Mouse (Mus musculus) bone marrow macrophage, adult 2 months (primary cell): ENCODE measurements around the gene Actb. TPM values are rescaled to one million over a fixed set of nuclear protein-coding genes. Genes with fewer than 3 reads are reported as not detected.

Experiments
- H3K27ac ChIP-seq: 2 replicates; pipeline ENCODE4 v1.5.1; 2012; ENCODE audit warnings: low read depth, low read length; ENCODE audit not compliant: insufficient read depth
- H3K4me1 ChIP-seq: 2 replicates; pipeline ENCODE4 v1.6.1; 2012; ENCODE audit warnings: low read length; ENCODE audit not compliant: control insufficient read depth, insufficient read depth
- H3K4me3 ChIP-seq: 2 replicates; pipeline ENCODE4 v1.5.1; 2012; ENCODE audit warnings: mild to moderate bottlenecking, low read length, moderate library complexity; ENCODE audit not compliant: insufficient read depth
- CTCF ChIP-seq: IDR thresholded peaks from 2 replicates; pipeline ENCODE4 v1.5.1; 2012; ENCODE audit warnings: low read depth, mild to moderate bottlenecking, low read length, moderate library complexity
- POLR2A ChIP-seq: IDR thresholded peaks from 2 replicates; pipeline ENCODE4 v1.6.1; 2012; ENCODE audit warnings: mild to moderate bottlenecking, low read depth, low read length, borderline replicate concordance
- polyA plus RNA-seq: library from polyadenylated mRNA; stranded (reverse); fragments of >200 nt; gene quantifications from 2 replicates; pipeline ENCODE4 v1.2.4, GENCODE M21; 2012; ENCODE audit not compliant: missing spikeins, insufficient read depth, insufficient read length

Actb gene
- polyA plus RNA-seq, 1 experiment: 8,885 TPM

DNA sequence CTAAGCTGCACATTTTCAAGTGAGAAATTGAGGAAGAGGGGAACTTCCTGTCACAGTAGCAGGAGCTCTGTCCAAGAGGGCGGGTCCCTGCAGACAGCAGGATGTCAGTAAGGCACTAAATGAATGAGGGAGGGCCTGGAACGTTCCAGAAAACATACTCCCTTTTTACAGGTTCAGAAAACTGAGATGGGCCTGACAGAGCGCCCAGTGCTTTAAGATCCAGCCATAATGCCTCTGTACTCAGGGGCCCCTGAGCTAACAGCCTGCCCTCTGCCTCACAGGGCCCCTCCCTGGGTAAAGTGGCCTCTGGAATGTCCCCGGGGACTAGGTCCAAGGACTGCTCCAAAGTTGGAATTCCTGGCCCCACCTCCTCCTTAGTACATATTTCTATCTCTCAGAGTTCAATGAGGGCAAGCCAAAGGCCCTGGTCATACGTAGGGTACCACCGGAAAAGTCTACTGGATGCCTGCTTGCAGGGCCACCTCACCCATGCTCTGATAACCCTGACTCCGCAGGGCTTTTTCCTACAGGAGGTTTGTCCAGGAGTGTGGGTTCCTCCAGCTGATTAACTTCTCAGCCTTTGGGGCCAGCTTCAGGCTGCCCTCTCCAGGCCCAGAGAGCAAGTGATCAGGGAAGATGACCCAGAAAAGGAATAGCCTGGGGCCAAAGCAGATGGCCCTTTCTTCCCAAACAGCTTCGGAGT lies 3.2 kb upstream of the Actb start:
- peak overlapping the region; percentile 42 for H3K4me3 ChIP-seq
- TF ChIP-seq CTCF: no peak
- peak overlapping the region; percentile 100 for H3K27ac ChIP-seq
- peaks cover 48% of the 10 kb centered on the region for H3K4me1 ChIP-seq

DNA sequence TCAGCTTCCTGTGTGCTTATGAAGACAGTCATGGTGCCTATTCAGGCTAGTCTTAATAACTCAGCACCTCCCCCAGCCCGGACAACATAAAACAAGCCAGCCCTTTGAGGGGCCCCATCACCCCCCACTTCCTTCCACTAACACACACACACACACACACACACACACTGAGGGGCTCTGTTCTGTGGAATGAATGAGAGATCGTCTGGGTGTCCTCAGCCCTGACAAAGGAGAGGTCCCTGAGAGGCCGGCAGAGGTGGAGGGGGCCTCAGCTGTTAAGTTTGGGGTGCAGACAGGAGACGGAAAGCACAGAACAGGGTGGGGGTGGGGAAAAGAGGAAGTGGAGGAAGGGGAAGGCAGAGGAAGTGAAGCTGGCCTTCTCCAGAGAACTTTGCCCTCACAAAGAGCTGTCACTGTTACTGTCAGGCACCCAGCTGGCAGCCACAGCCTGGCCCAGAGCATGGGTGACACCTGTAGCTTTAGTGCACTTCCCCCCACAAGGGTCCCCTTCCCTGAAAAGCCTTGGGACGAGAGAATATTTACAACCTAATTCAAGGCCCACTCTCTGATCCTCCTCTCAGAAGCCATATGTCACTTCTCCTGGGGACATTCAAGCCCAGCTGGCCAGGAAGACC lies 2.5 kb upstream of the Actb start:
- Histone ChIP-seq H3K4me1 (peaks cover 48% of the 10 kb centered on the region), H3K4me3 (peak overlapping the region; percentile 46)

DNA sequence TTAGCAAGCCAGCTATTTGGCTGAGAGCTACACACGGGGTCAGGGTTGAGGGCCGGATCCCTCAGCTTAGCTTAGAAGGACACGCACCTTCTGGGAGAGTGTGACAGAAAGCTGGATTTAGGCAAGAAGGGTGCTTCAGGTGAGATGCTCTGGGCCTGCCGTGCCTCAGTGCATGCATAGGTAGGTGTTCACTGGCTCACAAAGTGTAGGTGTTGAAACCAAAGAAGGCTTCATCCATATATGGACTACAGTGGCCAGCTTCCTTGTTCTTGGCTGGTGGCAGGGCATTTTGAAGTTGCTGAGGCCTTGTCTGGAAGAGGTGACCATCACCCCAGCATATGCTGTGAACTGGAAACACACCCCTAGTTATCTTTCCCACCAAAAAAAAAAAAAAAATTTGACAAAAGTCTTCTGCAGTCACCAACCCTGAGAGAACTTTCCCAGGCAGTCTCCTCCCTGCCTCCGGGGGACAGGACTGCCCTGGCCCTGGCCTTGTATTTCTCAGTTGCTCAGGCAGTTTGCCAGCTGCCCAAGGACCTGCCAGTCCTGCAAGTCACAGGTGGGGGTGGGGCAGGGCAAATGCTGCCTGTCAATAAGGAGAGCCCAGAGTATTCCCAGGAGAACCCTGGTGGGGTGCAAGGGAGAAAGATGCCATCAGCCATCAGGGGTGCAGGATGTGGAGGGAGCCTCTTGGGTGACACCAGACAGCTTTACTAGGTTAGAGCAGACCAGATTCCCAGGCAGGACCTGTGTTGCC lies 1.4 kb upstream of the Actb start:
- Histone ChIP-seq H3K27ac (peak overlapping the region; percentile 100), H3K4me3 (peak overlapping the region; percentile 72), H3K4me1 (peaks cover 48% of the 10 kb centered on the region)
- TF ChIP-seq CTCF: no peak
- no peak for TF ChIP-seq POLR2A

More for the DNA sequence above, 2.5 kb upstream of the Actb start:
- TF ChIP-seq POLR2A (no peak), CTCF (no peak)
- peak overlapping the region; percentile 100 for H3K27ac ChIP-seq

DNA sequence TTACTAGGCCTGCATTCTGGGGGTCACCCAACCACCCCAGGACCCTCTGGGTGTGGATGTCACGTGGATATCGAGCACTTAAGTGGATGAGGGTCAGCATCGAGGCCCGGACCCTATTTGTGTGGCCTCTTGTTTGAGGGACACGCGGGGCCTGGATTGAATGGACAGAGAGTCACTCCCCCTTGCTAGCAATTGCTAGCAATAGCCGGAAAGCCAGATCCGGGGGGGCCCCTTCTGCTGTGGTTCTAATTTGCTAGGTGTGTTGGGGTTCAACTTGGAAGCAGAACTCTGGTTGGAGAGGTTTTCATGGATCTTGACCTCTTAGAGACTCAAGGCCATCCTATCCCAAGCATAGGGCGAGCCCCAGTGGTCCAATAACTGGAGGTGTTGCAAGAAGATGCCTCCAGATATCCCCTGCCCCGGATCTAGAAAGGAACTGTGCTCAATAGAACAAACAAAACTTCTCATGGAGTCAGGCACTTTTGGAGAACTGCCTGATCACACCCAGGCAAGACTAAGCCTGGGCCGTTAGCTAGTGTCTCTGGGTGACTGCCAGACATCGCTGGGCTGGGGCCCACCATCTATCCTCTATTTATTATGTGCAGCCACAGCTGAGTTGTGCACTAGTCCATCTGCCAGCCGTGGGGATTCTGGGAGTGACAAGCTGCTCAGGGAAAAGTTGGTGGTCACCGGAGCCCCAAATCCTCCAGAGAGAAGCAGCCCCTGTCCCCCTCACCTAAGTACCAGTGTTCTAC lies 671 bp upstream of the Actb start:
- TF ChIP-seq POLR2A: no peak
- no peak for TF ChIP-seq CTCF
- peak overlapping the region; percentile 72 for H3K4me3 ChIP-seq
- H3K4me1 ChIP-seq: peaks cover 41% of the 10 kb centered on the region
- H3K27ac ChIP-seq: peak overlapping the region; percentile 100

DNA sequence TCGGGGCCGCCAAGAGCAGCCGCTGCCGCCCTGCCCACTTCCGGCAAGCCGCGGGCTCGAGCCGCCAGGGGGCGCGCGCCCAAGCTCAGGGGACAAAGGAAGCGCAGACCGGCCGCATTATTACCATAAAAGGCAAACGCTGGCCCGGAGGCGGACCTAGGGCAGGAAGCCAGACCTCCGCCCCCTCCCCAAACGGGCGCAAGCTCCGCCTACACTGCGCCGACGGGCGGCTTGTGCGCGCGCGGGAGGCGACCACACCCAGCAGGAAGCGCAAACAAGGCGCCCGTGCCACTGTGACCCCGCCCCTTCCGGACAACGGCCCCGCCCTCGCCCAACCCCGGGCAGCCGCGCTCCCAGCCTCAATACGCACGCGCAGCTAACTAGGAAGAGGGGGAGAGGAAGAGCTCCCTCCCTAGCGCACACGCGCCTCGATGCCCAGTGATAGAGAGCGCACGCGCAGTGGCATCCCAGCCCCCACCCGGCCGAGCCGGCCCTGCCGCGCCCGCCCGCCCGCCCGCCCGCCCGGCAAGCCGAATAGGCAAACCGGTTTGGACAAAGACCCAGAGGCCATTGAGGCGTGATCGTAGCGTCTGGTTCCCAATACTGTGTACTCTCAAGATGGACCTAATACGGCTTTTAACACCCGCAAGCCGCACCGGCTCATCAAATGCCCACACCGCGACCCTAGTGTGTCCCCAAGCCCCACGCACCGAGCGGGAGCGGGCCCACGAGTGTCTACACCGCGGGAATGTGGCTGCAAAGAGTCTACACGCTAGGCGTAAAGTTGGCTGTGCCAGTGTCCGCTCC lies 626 bp downstream of the Actb start:
- peak overlapping the region; percentile 99 for H3K4me3 ChIP-seq
- TF ChIP-seq CTCF (peak; percentile 58), POLR2A (no peak)

DNA sequence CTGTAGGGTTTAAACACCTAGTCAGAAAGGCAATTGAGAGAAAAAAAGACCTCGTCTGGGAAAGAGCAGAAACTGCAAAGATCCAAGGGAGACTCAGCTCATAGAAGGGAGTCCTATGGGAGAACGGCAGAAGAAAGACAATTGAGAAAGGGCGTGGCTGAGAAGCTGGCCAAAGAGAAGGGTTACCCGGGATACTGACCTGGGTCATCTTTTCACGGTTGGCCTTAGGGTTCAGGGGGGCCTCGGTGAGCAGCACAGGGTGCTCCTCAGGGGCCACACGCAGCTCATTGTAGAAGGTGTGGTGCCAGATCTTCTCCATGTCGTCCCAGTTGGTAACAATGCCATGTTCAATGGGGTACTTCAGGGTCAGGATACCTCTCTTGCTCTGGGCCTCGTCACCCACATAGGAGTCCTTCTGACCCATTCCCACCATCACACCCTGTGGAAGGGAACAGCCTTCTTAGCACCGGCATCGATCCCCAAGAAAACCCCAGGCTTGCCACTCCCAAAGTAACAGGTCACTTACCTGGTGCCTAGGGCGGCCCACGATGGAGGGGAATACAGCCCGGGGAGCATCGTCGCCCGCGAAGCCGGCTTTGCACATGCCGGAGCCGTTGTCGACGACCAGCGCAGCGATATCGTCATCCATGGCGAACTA lies 1.4 kb downstream of the Actb start:
- peak overlapping the region; percentile 99 for H3K27ac ChIP-seq
- H3K4me3 ChIP-seq: peak overlapping the region; percentile 99
- peaks cover 22% of the 10 kb centered on the region for H3K4me1 ChIP-seq
- TF ChIP-seq POLR2A: no peak
- no peak for TF ChIP-seq CTCF

More for the DNA sequence above, 626 bp downstream of the Actb start:
- H3K27ac ChIP-seq: peak overlapping the region; percentile 99
- peaks cover 29% of the 10 kb centered on the region for H3K4me1 ChIP-seq

DNA sequence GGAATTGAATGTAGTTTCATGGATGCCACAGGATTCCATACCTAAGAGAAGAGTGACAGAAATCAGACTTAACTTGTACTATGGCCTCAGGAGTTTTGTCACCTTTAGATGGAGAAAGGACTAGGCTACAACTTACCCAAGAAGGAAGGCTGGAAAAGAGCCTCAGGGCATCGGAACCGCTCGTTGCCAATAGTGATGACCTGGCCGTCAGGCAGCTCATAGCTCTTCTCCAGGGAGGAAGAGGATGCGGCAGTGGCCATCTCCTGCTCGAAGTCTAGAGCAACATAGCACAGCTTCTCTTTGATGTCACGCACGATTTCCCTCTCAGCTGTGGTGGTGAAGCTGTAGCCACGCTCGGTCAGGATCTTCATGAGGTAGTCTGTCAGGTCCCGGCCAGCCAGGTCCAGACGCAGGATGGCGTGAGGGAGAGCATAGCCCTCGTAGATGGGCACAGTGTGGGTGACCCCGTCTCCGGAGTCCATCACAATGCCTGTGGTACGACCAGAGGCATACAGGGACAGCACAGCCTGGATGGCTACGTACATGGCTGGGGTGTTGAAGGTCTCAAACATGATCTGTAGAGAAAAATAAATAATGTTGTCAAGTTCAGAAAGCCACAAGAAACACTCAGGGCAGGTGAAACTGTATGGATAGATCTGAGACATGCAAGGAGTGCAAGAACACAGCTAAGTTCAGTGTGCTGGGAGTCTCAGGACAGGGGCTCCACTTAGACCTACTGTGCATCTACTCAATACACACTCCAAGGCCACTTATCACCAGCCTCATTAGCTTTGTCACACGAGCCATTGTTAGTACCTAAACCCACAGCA lies 2.1 kb downstream of the Actb start:
- Histone ChIP-seq H3K4me1 (peaks cover 16% of the 10 kb centered on the region), H3K27ac (peak overlapping the region; percentile 99; the same call in 1 of the 2 replicates), H3K4me3 (peak overlapping the region; percentile 99)
- TF ChIP-seq CTCF (no peak), POLR2A (no peak)

DNA sequence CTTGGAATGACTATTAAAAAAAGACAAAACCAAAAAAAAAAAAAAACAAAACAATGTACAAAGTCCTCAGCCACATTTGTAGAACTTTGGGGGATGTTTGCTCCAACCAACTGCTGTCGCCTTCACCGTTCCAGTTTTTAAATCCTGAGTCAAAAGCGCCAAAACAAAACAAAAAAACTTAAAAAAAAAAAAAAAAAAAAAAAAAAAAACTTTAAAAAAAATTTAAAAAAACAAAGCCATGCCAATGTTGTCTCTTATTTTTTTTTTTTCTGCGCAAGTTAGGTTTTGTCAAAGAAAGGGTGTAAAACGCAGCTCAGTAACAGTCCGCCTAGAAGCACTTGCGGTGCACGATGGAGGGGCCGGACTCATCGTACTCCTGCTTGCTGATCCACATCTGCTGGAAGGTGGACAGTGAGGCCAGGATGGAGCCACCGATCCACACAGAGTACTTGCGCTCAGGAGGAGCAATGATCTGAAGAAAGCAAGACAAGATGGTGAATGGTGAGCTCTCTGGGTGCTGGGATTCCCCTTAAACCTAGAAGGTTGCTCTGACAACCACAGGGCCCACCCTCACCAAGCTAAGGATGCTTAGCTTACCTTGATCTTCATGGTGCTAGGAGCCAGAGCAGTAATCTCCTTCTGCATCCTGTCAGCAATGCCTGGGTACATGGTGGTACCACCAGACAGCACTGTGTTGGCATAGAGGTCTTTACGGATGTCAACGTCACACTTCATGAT lies 2.9 kb downstream of the Actb start:
- no peak for TF ChIP-seq CTCF
- no peak for TF ChIP-seq POLR2A
- H3K4me3 ChIP-seq: peak overlapping the region; percentile 99
- H3K27ac ChIP-seq: no peak overlapping the region
- peaks cover 15% of the 10 kb centered on the region for H3K4me1 ChIP-seq
